Mouse (Mus musculus) mouse embryonic stem cell (cell line): ENCODE measurements at regions not wholly inside any gene's neighbourhood (a gene's known extent, or its start where the extent isn't known, plus 50 kb on each side); places are given as distances from the start of the nearest gene placed in this dataset.

ENCODE experiments used
- in situ Hi-C, 2 experiments: fragments of 300-500 bp; cut with MboI; formaldehyde crosslinking; loops; 1 replicate in 1 of 2; 3 replicates in 1 of 2; pipeline ENCODE4 v1.14.3; 2019 to 2020; ENCODE audit warnings: low sequenced_read_pairs in 2 of 2, low pct_unique_long_range_greater_than_20kb in 1 of 2, mixed read lengths in 1 of 2; ENCODE audit not compliant: unreplicated experiment in 1 of 2

GRCm38 (mm10) chr4:105945921-105946320, 156.3 kb downstream of the Gm12728 start:
- in situ Hi-C loops = loop anchor here in 1 of 2 experiments (25.0 kb wide), 1 partner anchor 809 kb away; no protein-coding TSS in a partner anchor

- in situ Hi-C loops = loop anchor here in 1 of 2 experiments (25.0 kb wide), 1 partner anchor 811 kb away; no protein-coding TSS in a partner anchor
Measured at GRCm38 (mm10) chr4:105948326-105948725, 158.7 kb downstream of the Gm12728 start.

GRCm38 (mm10) chr4:105952406-105952805, 162.7 kb downstream of the Gm12728 start:
- in situ Hi-C loops = no loop called here

DNA sequence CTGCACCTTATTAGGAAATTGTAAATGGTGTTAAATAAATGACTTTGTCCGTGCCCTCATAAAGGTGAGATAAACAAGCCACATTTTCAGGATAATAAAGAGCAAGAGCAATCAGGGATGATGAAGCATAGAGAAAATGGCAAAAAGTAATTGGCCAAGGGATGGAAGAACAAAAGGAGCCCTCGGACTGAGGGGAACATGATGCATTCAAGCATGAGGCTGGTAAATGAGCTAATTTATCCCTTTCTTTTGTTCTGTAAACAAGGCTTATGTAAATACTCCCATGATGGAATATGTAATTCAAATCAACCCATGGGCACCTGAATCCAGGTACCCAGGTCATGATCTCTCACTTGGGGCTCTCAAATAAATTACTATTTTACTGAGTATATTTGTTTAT, 166.8 kb downstream of the Gm12728 start:
- in situ Hi-C loops = no loop called here

- in situ Hi-C loops = no loop called here
Measured at GRCm38 (mm10) chr4:105958331-105958730, 168.7 kb downstream of the Gm12728 start.

GRCm38 (mm10) chr4:105961686-105962360, 172.2 kb downstream of the Gm12728 start:
- in situ Hi-C loops = no loop called here

- in situ Hi-C loops = no loop called here
Measured at GRCm38 (mm10) chr4:105962542-105962941, 172.9 kb downstream of the Gm12728 start.

- in situ Hi-C loops = no loop called here
Measured at GRCm38 (mm10) chr4:105968324-105968723, 178.7 kb downstream of the Gm12728 start.

DNA sequence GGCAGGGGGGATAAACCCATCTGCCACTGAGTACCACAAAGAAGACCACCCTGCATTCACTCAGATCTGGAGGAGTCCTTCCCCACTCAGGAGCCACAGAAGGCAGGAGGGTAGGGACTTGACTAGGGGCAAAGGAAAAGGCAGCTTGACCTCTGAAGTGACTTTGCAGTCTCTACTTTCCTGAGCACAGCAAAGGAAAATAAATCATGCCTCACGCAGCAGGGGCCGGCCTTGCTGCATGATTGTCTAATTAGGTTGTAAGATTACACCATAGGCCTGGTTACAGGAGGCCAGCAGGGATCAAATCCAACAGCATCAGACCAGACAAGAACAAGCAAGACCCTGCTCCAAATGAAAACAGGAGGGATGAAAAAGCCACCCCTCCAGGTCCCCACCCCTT, 180.0 kb downstream of the Gm12728 start:
- in situ Hi-C loops = no loop called here

- in situ Hi-C loops = no loop called here
Measured at GRCm38 (mm10) chr4:105970056-105970455, 180.4 kb downstream of the Gm12728 start.

GRCm38 (mm10) chr4:105972736-105973135, 183.1 kb downstream of the Gm12728 start:
- in situ Hi-C loops = no loop called here

- in situ Hi-C loops = no loop called here
Measured at GRCm38 (mm10) chr4:105973769-105974397, 184.2 kb downstream of the Gm12728 start.

DNA sequence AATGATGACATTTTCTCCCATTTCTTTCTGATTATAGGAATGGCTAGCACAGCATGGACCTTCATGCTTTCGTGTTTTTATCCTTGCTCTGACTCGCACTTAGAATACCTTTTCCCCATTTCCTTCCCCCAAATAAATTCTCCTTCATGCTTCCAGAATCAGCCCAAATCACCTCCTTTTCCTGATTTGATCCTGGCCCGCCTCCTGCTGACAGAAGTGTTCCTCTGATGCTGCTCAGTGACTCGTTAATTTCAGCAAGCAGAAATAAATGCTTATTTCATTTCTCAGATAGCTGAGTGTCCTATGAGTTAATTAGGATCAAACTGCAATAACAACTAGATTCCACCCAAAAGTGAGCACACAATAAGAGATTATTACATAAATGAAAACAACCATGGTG, 185.3 kb downstream of the Gm12728 start:
- in situ Hi-C loops = no loop called here

DNA sequence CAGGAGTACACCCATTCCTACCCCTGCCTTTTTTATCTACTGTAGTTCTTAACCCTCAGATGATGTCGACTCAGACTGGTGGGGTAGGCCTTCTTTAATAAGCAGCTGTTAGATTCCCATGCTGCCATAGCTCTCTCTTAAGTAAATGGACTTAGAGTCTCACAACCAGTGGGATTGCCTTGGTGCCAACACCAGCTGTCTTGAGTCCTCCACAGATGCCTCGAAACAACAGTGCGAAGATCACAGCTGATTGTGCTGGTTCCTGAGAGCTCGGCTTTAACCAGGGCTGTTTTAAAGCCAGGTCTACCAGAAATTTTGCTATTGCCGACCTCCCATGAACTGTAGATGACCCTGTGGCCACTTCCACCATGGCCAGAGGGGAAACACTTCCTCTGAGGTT, 189.4 kb downstream of the Gm12728 start:
- in situ Hi-C loops = no loop called here

GRCm38 (mm10) chr4:105983018-105983417, 193.3 kb downstream of the Gm12728 start:
- in situ Hi-C loops = no loop called here

DNA sequence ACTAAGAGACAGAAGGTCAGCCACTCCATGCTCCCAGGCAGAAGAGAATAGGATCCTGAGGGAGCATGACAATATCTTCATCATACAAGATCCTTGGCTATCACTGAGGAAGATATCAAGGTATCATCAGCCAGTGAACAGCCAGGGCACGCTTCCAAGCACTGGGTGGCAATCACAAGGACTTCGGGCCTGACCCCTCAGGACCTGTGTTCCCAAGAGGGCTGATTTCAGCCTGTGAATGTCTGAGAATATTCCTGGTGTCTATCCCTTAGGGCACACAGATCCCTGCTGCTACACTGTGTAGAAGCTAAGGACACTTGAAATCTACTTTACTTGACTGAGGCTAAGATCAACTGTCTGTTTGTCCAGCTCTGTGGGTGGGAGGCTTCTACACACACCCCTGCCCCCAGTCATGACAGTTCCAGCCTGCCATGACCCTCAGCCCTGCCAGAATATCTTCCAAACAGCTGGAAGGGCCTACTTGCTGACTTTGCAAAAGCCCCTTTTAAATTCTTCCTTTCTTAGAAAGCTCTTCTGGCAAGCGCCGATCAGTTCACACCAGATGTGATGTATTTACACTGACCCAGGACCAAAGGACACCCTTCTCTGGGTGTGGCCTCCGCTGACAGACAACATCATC, 198.4 kb downstream of the Gm12728 start:
- in situ Hi-C loops = no loop called here

- in situ Hi-C loops = no loop called here
Measured at GRCm38 (mm10) chr4:105992581-105993127, 203.0 kb downstream of the Gm12728 start.

DNA sequence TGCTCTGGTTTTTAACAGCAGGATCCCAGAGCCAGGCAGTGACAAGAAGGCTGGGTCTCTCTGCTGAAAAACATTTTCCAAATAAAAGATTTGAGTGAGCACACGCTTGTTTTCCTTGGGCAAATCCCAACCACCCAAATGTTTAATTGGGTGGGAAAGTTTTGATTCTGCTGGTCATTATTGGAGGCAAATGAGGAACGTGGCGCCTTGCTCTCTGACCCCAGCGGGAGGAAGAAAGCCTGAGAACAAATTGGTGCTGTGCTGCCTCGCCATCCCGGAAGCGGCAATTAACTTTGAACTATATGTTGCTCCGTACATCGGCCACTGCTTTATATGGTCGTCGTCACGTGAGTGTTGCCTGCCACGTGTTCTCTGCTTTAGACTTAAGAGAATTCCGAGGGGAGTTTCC, 204.7 kb downstream of the Gm12728 start:
- in situ Hi-C loops = no loop called here

- in situ Hi-C loops = no loop called here
Measured at GRCm38 (mm10) chr4:105996060-105996459, 206.4 kb downstream of the Gm12728 start.
